Mouse (Mus musculus) ES-E14 (cell line): ENCODE measurements around the gene Cdkn1b.

Experiments used
- HCFC1 ChIP-seq: IDR thresholded peaks from 2 replicates; pipeline ENCODE4 v1.6.1; 2012; ENCODE audit warnings: low read length, inconsistent platforms, borderline replicate concordance; ENCODE audit not compliant: insufficient read depth
- MAFK ChIP-seq: IDR thresholded peaks from 2 replicates; pipeline ENCODE4 v1.6.1; 2014; ENCODE audit warnings: mild to moderate bottlenecking, low read depth, low read length, inconsistent platforms; ENCODE audit not compliant: insufficient read depth

DNA sequence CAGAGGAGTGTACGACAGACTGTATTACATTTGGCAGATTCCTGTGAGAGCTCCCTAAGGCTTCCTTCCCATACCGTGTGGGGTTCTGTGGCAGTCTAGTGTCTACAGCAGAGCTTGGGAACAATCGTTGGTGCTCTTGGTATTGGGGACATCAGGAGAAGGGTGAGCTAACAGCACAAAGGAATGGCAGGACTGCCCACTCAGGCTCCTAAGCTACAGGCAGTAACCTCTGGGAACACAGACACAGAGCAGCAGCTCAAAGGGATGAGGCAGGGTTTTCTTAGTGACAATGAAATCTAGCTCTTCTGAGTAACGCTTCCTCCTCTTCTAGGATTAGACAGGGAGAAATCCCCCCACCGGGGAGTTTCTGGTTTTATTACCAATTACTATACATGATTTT is 33.2 kb upstream of the Cdkn1b start:
- TF ChIP-seq MAFK (no peak), HCFC1 (no peak)
